Mouse (Mus musculus) neural tube, embryonic 15.5 days (tissue): ENCODE measurements around the gene Rrp8. TPM values are rescaled to one million over a fixed set of nuclear protein-coding genes. Genes with fewer than 3 reads are reported as not detected.

Experiments
- polyA plus RNA-seq: library from polyadenylated mRNA; unstranded; fragments of >200 nt; fragmentation: Nextera tagmentation; extraction: Ambion mirVana; gene quantifications from 2 replicates; pipeline ENCODE4 v1.2.1, GENCODE M21; 2015

Gene Rrp8
- polyA plus RNA-seq, 1 experiment from 2014 or later = 27.8 TPM

Other genes starting within 250 kb of the Rrp8 start
- gene Smpd1, start 183.0 kb downstream of the Rrp8 start, polyA plus RNA-seq = 83.2 and 91.4 TPM in 2 replicates
- gene Apbb1, start 155.7 kb downstream of the Rrp8 start, polyA plus RNA-seq = 248 and 299 TPM in 2 replicates
- 0.36 and 0.59 TPM in 2 replicates for gene Hpx, start 137.2 kb downstream of the Rrp8 start, polyA plus RNA-seq
- 91.6 and 107 TPM in 2 replicates for gene Trim3, start 103.8 kb downstream of the Rrp8 start, polyA plus RNA-seq
- gene Timm10b, start 97.3 kb downstream of the Rrp8 start, polyA plus RNA-seq = 163 and 179 TPM in 2 replicates
- gene Arfip2, start 97.0 kb downstream of the Rrp8 start, polyA plus RNA-seq = 82.0 and 89.0 TPM in 2 replicates
- 16.4 and 16.6 TPM in 2 replicates for gene Gm45799, start 96.8 kb downstream of the Rrp8 start, polyA plus RNA-seq
- gene Dnhd1, start 86.6 kb downstream of the Rrp8 start, polyA plus RNA-seq = 1.3 and 1.9 TPM in 2 replicates
- 204 and 227 TPM in 2 replicates for gene Ilk, start 793 bp downstream of the Rrp8 start, polyA plus RNA-seq
- gene Taf10, start 7.0 kb upstream of the Rrp8 start, polyA plus RNA-seq = 101 and 102 TPM in 2 replicates
- gene Tpp1, start 14.8 kb upstream of the Rrp8 start, polyA plus RNA-seq = 41.4 and 50.2 TPM in 2 replicates
- gene Dchs1, start 50.3 kb upstream of the Rrp8 start, polyA plus RNA-seq = 10.0 and 10.8 TPM in 2 replicates
- gene Mrpl17, start 73.7 kb upstream of the Rrp8 start, polyA plus RNA-seq = 189 and 232 TPM in 2 replicates
- gene Gm4070, start 216.6 kb upstream of the Rrp8 start, polyA plus RNA-seq = 0.54 TPM in 1 of 2 replicates, not detected in the other